Mouse (Mus musculus): Measurements from ENCODE around the gene Gipc1.

Gene Gipc1

DNA sequence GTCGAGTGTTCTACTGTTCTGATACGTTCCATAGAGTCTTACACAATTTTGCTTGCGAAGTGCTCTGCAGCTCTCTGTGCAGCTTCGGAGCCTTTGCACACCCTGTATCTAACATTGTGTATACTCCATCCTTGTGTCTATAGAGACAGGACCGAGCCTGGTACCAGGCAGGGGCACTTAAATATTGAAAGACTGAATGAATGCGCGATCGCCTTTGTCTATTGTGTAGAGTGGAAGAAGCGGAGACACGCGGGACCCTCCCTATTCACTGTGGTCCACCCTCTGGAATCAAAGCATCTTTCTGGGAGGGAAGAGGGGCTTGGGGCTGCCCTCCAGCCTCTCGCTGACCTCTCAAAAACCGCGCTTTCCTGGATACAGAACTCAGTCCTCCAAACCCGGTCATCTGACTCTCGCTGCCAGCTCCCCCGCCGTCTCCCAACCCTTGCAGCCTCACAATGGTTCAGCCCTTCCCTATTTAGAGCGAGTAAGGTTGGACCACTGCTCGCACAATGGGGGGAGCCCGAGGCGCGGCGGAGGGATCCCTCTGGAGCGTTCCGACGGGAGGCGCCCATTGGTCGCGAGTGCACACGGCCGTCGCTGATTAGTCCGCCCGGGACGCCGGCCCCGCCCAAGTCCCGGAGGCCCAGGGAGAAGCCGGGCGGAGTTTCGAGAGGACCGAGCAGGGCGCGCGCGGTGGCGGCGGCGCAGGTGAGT is at the start of gene Gipc1:
Gene Gipc1, plus strand, starts transcription at position 648 of the 714 bp plus-strand sequence.
- CTCF ChIA-PET = interaction anchor here (0.5 to 3.3 kb wide), 9 partner anchors 10 to 372 kb away, joined by 3 to 23 read pairs (median 7); partner anchors contain the start of genes Asf1b (in 1 of the 4) and Gm10644 (in 1 of the 4)
- POLR2A ChIA-PET = interaction anchor here (0.7 to 2.7 kb wide), 40 partner anchors 8 to 424 kb away, joined by 3 to 45 read pairs (median 4); partner anchors contain the start of genes Ddx39 (in 3 of the 4), Dnajb1 (in 2 of the 4), Ptger1 (in 2 of the 4) and Tecr (in 2 of the 4)

DNA sequence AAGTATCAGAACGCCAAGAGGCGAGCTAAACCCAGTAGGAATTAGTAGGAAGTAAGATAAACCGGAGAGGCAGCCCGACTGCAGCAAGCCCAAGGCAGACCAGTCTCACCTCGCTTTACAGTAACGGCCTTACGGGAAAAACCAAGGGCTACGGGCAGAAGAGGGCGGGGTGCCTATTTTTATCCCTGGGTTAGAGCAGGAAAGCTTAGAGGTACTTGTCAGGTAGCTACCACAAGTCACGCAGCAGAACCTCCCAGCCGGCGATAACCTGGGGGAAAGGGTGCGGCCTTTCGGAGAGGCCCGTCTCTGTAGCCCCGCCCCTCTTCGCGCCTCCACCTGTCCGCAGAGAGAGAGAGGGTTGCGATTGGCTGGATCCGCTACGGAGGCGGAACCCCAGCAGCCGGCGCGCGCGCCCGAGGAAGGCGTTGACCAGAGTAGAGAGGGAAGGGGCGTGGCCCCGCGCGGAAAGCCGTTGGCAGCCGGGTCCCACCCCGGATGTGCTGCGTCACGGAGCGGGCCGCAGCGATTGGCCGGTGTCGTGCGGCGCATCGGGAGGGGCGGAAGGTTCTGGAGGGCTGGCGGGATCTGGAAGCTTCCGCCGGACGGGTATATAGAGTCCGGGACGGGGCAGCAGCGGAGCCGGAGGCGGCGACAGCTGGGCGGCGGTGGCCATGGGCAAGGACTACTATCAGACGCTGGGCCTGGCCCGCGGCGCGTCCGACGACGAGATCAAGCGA is 44.6 kb upstream of the Gipc1 start, which contains the start of the genes Tecr and Dnajb1:
Gene Tecr, minus strand, starts transcription at position 311 of the 737 bp plus-strand sequence.
Gene Dnajb1, plus strand, starts transcription at position 533 of the 737 bp plus-strand sequence.
- ChIA-PET CTCF (interaction anchor here in 3 of 4 experiments (0.6 to 3.2 kb wide), 17 partner anchors 10 to 348 kb away, joined by 3 to 28 read pairs (median 4); partner anchors contain the start of genes Ndufb7 (in 2 of the 3), Asf1b (in 1 of the 3) and Gm10644 (in 1 of the 3)), POLR2A (interaction anchor here (0.5 to 6.1 kb wide), 66 partner anchors 8 to 690 kb away, joined by 3 to 59 read pairs (median 5); partner anchors contain the start of genes Asf1b (in 2 of the 4), Gipc1 (in 2 of the 4), Gm10644 (in 2 of the 4) and 1700067K01Rik (in 1 of the 4))

DNA sequence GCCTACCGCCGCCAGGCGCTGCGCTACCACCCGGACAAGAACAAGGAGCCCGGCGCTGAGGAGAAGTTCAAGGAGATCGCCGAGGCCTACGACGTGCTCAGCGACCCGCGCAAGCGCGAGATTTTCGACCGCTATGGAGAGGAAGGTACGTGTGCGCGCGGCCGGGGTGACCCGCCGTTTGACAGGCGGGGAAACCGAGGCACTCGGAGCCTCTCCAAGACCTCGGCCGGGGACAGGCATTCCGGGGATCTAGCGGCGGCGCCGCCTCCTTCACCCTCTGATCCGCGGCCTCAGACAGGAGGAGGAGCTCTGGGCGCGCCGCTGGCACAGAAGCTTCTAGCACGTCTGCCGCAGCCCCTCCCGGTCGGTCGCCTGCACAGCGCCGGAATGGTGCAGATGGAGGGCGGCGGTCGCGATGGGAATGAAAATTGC is 44.1 kb upstream of the Gipc1 start:
- ChIA-PET CTCF (interaction anchor here in 3 of 4 experiments (0.6 to 3.2 kb wide), 13 partner anchors 14 to 348 kb away, joined by 3 to 28 read pairs (median 5); partner anchors contain the start of genes Asf1b (in 1 of the 3), Gm10644 (in 1 of the 3) and Ndufb7 (in 1 of the 3)), POLR2A (interaction anchor here (0.5 to 6.1 kb wide), 61 partner anchors 8 to 835 kb away, joined by 3 to 59 read pairs (median 5); partner anchors contain the start of genes Asf1b (in 2 of the 4), Ddx39 (in 2 of the 4), Gipc1 (in 2 of the 4) and Gm10644 (in 2 of the 4))

DNA sequence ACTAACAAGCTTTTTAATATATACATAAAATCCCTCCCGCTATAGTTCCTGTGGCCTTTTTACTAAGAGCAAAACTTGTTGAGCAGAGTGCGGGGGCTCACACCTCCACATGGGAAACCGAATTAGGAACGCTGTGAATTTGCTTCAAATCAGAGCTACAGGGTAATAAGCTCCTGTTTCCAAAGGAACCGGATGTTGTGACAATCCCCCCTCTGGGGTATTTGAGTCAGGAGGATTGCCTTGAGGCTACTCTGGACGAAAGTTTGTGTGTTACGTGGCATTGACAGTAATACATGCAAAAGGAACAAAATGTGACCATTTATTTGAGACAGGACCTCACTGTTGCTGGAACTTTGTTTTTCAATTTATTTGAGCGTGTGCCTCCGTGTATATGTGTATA is 43.4 kb upstream of the Gipc1 start:
- POLR2A ChIA-PET = interaction anchor here (0.6 to 6.1 kb wide), 55 partner anchors 7 to 835 kb away, joined by 3 to 59 read pairs (median 5); partner anchors contain the start of genes Asf1b (in 2 of the 4), Ddx39 (in 2 of the 4), Gipc1 (in 2 of the 4) and Gm10644 (in 2 of the 4)
- CTCF ChIA-PET = interaction anchor here in 3 of 4 experiments (0.6 to 3.2 kb wide), 7 partner anchors 11 to 346 kb away, joined by 4 to 28 read pairs (median 10); partner anchors contain the start of genes Asf1b (in 1 of the 3) and Gm10644 (in 1 of the 3)

DNA sequence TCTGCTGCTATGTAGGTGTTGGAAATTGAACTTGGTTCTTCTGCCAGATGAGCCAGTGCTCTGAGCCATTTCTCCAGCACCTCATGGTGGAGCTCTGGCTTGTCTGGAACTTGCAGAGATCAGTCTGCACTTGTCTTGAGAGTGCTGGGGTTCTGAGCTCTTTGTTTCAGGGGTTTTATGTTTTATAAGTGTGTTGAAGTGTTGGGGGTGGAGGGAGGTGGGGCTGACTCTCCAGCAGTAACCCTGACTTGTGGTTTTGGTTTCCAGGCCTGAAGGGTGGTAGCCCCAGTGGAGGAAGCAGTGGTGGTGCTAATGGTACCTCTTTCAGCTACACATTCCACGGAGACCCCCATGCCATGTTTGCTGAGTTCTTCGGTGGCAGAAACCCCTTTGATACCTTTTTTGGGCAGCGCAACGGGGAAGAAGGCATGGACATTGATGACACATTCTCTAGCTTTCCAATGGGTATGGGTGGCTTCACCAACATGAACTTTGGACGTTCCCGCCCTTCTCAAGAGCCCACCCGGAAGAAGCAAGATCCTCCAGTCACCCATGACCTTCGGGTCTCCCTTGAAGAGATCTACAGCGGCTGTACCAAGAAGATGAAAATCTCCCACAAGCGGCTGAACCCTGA is 42.8 kb upstream of the Gipc1 start:
- POLR2A ChIA-PET = interaction anchor here (0.6 to 6.1 kb wide), 29 partner anchors 9 to 492 kb away, joined by 3 to 59 read pairs (median 7); partner anchors contain the start of genes Asf1b (in 1 of the 4), Ddx39 (in 1 of the 4) and Gm10644 (in 1 of the 4)
- CTCF ChIA-PET = interaction anchor here in 2 of 4 experiments (0.6 to 3.2 kb wide), 4 partner anchors 12 to 53 kb away, joined by 4 to 28 read pairs (median 7); no protein-coding TSS in a partner anchor

DNA sequence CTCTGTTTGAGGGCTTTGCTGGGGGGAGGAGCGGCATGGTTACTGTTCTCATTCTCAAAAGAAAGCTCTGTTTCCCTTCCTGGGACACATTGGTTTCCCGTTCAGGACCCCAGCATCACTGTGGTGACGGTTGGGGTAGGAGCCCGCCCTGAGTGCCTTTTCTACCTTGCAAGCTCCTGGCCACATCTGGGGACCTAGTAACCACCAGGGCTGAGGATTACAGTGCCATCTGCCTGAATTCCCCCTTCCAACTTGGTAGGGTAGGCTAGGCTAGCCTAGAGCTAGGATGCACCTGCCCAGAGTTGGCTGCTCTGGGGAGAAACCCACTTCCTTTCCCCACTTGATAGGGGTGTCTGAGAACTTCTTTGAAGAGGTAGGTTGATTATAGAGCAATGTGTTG is 40.6 kb upstream of the Gipc1 start:
- CTCF ChIA-PET = interaction anchor here in 2 of 4 experiments (1.6 to 2.4 kb wide), 3 partner anchors 10 to 11 kb away, joined by 6 to 8 read pairs (median 7); no protein-coding TSS in a partner anchor
- POLR2A ChIA-PET = interaction anchor here in 2 of 4 experiments (0.6 to 1.6 kb wide), 6 partner anchors 11 to 370 kb away, joined by 3 to 7 read pairs (median 4); partner anchors contain the start of genes Ddx39 (in 1 of the 2) and Pkn1 (in 1 of the 2)

DNA sequence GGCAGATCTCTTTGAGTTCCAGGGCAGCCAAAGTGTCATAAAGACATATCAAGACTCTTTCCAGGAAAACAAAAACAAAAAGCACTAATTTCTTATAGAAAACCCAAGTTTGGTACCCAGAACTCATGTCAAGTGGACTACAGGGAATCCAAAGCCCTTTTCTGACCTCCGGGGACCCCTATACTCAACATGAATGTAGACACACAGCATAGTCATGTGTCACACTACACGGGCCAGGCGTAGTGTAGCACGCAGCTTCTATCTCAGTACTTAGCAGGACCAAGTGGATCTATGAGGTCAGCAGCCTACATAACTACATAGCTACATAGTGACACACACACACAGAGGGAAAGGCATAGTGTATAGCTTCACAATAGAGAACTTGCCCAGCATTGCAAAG is 38.8 kb upstream of the Gipc1 start:
- CTCF ChIA-PET = interaction anchor here in 2 of 4 experiments (2.0 to 2.4 kb wide), 2 partner anchors 9 kb away, joined by 7 to 8 read pairs; no protein-coding TSS in a partner anchor
- POLR2A ChIA-PET = interaction anchor here in 2 of 4 experiments (0.6 to 1.7 kb wide), 3 partner anchors 9 to 32 kb away, joined by 3 to 5 read pairs (median 4); no protein-coding TSS in a partner anchor

DNA sequence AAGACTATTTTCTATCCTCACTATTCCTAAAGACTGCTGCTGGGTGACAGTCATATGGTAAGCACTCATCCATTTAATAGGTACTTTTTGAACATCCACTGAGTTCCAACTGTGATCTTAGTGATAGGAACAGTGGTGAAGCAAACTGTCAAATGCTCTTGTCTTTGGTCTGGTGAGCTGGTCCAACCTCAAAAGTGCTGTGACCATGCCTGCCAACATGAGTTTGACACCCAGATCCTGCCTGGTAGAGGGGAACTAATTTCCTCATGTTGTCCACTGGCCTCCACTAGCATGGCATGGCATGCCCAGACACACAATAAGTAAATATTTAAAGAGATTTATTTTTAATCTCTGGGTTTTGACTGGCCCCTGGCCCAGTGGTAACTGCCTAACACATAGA is 35.9 kb upstream of the Gipc1 start:
- CTCF ChIA-PET = interaction anchor here in 2 of 4 experiments (0.6 to 1.0 kb wide), 2 partner anchors 8 to 192 kb away, joined by 3 to 6 read pairs; no protein-coding TSS in a partner anchor
- POLR2A ChIA-PET = interaction anchor here in 2 of 4 experiments (2.1 to 4.6 kb wide), 4 partner anchors 8 to 14 kb away, joined by 5 to 32 read pairs (median 12); partner anchors contain the start of genes Dnajb1 (in 2 of the 2) and Tecr (in 2 of the 2)

DNA sequence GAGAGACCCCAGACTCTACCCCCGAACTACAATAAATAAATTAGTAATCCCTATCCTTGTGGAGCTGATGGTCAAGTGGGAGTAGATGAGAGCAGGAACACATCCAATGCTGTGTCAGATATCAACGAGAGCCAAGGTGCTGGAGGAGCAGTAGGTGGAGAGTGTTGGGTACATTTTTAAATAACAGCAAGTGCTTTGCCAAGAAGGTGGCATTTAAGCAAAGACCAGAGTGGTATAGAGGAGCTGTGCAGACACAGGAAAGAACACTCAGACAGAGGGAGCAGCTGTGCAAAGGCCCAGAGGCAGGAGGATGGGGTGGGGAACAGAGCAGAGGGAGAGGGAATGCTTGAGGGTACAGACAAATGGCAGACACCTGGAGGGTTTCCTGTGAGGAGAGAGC is 35.4 kb upstream of the Gipc1 start:
- CTCF ChIA-PET = no interaction called here
- POLR2A ChIA-PET = interaction anchor here in 2 of 4 experiments (2.5 to 4.6 kb wide), 3 partner anchors 9 to 12 kb away, joined by 9 to 32 read pairs (median 15); partner anchors contain the start of genes Dnajb1 (in 2 of the 2) and Tecr (in 2 of the 2)

DNA sequence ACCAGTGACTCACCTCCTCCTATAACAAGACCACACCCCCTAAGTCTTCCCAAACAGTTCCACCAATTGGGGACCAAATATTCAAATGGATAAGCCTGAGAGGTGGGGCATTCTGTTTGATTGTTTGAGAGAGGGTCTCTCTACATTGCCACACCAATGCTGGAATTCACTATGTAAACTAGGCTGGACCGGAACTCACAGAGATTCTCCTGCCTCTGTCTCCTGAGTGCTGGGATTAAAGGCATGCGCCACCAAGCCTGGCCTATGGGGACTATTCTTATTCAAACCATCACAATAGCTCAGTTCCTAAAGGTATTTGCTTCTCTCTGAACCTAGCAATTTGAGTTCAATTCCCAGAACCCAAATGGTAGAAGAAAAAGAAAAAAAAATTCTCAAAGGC is 33.9 kb upstream of the Gipc1 start:
- ChIA-PET POLR2A (interaction anchor here in 3 of 4 experiments (1.0 to 4.6 kb wide), 7 partner anchors 10 to 20 kb away, joined by 3 to 32 read pairs (median 5); partner anchors contain the start of genes Dnajb1 (in 2 of the 3) and Tecr (in 2 of the 3)), CTCF (interaction anchor here in 2 of 4 experiments (0.6 to 1.0 kb wide), 3 partner anchors 20 to 921 kb away, joined by 3 to 5 read pairs (median 3); no protein-coding TSS in a partner anchor)

DNA sequence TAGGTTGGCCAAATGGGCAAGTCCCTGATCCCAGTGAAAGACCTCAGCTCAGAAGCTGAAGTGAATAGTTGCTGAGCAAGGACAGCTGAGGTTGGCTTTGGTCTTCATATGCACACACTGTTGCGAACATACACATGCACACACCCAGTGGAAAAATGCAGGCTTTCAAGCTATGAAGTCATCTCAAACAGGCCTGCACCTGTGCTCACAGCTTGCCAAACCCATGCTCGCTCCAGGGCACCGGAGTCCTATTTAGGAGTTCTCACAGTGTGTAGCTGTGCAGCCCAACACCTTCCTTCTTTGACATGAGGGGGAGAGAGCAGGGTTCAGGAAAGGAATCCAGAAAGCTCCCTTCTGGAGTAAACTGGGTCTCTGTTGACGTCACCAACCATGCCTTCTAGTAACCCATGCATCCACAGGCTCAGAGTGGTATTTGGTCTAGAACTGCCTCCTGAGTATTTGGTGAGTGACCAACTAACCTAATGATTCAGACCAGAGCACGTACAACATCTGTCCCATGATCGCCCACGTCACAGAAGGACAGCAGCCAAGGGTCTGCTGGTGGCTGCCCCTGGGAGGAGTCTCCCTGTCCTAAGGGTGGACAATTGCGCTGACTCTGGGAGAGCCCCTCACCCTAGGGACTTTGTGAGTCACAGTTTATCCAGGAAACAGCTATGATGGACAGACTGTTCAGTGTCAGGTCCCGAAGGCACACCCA is 32.8 kb upstream of the Gipc1 start:
- CTCF ChIA-PET = interaction anchor here in 1 of 4 experiments (1.3 kb wide), 1 partner anchor 42 kb away, joined by 3 read pairs; no protein-coding TSS in a partner anchor
- POLR2A ChIA-PET = interaction anchor here (0.7 to 4.6 kb wide), 7 partner anchors 10 to 25 kb away, joined by 3 to 32 read pairs (median 5); partner anchors contain the start of genes Dnajb1 (in 2 of the 4) and Tecr (in 2 of the 4)

DNA sequence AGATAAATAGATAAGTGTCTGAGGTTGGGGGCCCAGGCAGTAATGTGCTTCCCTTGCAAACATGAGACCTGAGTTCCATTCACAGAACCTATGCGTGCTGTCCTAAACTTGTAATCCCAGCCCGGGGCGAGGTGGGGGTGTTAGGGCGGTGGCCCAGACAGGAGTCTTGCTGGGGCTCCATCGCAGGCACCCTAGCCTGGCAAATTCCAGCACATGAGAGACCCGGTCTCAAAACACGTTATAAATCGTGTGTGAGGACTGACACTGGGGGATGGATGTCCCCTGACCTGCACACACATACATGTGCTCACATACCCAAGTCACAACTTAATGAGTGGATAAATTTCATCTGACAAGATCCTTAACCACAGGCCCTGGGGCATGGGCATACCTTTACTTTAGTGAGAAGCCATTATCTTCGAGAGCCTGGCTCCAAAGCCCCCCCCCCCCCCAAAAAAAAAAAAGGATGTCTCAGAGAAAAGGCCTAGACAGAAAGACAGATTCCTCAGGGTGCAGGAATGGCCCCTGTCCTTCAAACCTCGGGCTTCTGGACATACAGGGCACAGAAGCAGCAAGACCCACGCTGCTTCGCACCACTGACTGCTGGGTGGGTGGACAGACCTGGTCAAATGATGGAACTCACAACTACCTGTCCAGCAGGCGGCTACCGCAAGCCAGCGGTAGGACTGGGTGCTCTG is 30.6 kb upstream of the Gipc1 start:
- POLR2A ChIA-PET = interaction anchor here in 3 of 4 experiments (0.9 to 3.4 kb wide), 13 partner anchors 8 to 41 kb away, joined by 4 to 28 read pairs (median 5); partner anchors contain the start of genes Dnajb1 (in 2 of the 3), Tecr (in 2 of the 3) and Gipc1 (in 1 of the 3)
- CTCF ChIA-PET = interaction anchor here in 3 of 4 experiments (0.6 to 3.4 kb wide), 32 partner anchors 9 to 333 kb away, joined by 3 to 28 read pairs (median 4); partner anchors contain the start of genes Dnajb1 (in 2 of the 3), Gipc1 (in 2 of the 3), Tecr (in 2 of the 3) and Asf1b (in 1 of the 3)

DNA sequence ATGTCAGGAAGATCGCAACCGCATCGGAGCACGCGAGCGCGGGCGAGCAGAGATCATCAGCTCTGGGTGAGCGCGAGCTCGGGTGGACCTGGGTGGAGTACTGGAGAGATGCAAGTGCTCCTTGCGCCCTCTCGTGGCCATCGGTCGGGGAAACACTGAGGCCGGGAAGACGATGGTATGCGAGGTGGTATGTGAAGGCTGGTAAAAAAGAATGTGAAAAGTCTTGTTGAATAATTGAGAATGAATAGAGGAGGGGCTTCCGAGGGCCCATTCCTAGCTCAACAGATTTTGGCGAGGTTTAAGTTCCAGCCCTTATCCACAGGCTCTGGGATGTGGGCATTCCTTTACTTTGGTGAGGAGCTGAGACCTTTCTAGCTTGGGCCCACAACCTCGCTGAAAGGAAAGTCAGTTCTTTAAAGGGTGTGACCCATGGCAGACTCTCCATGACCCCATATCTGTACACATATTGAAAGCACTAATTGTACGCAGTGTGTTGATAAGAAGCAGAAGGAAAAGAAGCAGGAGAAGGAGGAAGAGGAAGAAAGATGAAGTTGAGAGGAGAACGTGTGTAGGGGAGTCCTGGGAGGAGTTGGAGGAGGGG is 30.0 kb upstream of the Gipc1 start:
- CTCF ChIA-PET = interaction anchor here (0.6 to 3.4 kb wide), 40 partner anchors 9 to 585 kb away, joined by 3 to 28 read pairs (median 4); partner anchors contain the start of genes Dnajb1 (in 2 of the 4), Gipc1 (in 2 of the 4), Tecr (in 2 of the 4) and Asf1b (in 1 of the 4)
- POLR2A ChIA-PET = interaction anchor here in 3 of 4 experiments (0.8 to 3.4 kb wide), 15 partner anchors 9 to 72 kb away, joined by 3 to 28 read pairs (median 5); partner anchors contain the start of genes Dnajb1 (in 2 of the 3), Tecr (in 2 of the 3) and Gipc1 (in 1 of the 3)

DNA sequence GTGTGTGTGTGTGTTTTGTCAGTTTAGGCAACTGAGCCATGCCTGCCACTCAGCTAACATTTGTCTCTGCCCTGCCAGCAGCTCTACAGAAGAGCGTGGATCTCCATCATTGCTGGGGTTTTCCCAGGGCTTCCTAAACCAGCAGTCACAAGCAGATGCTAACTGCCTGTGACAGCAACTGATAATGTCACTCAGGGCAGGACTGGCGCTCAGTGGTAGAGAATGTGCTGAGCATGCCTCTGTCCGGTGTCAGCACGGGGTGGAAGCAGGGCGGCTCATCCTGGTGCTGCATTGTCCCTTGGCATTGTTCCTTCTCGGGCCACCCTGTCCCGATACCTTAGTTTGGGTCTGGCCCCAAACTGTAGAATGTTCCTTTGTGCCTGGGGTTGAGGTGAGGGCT is 28.9 kb upstream of the Gipc1 start:
- POLR2A ChIA-PET = interaction anchor here in 2 of 4 experiments (0.8 to 3.4 kb wide), 11 partner anchors 10 to 154 kb away, joined by 3 to 28 read pairs (median 5); partner anchors contain the start of genes Dnajb1 (in 2 of the 2), Tecr (in 2 of the 2) and Gipc1 (in 1 of the 2)
- CTCF ChIA-PET = interaction anchor here (0.9 to 3.4 kb wide), 10 partner anchors 16 to 584 kb away, joined by 3 to 28 read pairs (median 7); partner anchors contain the start of genes Dnajb1 (in 2 of the 4), Tecr (in 2 of the 4), Asf1b (in 1 of the 4) and Gm10644 (in 1 of the 4)
